Mouse (Mus musculus): Measurements from ENCODE around the gene Capns1.

- TF ChIP-seq CTCF (IDR thresholded peaks at IDR 0.05; ENCODE audit: insufficient read depth, low read depth, low read length) (no peak), POLR2A (IDR thresholded peaks at IDR 0.05; ENCODE audit: insufficient read depth, low read depth, low read length) (peak; percentile 83)
Measured at GRCm38 (mm10) chr7:30169583-30170282, 28.9 kb downstream of the Capns1 start, which contains the start of gene Zfp146.

All from olfactory bulb, adult 2 months (tissue).